Mouse (Mus musculus) megakaryocyte, embryonic 14.5 days (primary cell): ENCODE data around the gene Dnmt3c. TPM values are rescaled to one million over a fixed set of nuclear protein-coding genes. Genes with fewer than 3 reads are reported as not detected.
"Not testable (repeated sequence)": the region's sequence is repeated elsewhere in the genome, so short reads cannot be mapped to it uniquely, and the experiment has no call there.

Source experiments
- H3K27me3 ChIP-seq: replicated peaks from 2 replicates; pipeline ENCODE3; 2012; ENCODE audit warnings: inconsistent platforms
- H3K36me3 ChIP-seq: replicated peaks from 2 replicates; pipeline ENCODE3; 2012; ENCODE audit warnings: low read length, inconsistent platforms, mixed read lengths
- H3K4me1 ChIP-seq: 2 replicates; pipeline ENCODE4 v1.6.1; 2012; ENCODE audit warnings: inconsistent platforms
- H3K4me3 ChIP-seq: replicated peaks from 2 replicates; pipeline ENCODE3; 2012; ENCODE audit warnings: moderate library complexity, mild to moderate bottlenecking, inconsistent platforms
- H3K9me3 ChIP-seq: 2 replicates; pipeline ENCODE4 v1.6.1; 2012; ENCODE audit warnings: inconsistent platforms
- FLI1 ChIP-seq: IDR thresholded peaks from 2 replicates; pipeline ENCODE4 v1.6.1; 2012; ENCODE audit warnings: low read length, inconsistent platforms, mixed read lengths
- GATA1 ChIP-seq: IDR thresholded peaks from 3 replicates; pipeline ENCODE4 v1.6.1; 2012; ENCODE audit warnings: mixed read lengths, low read length, inconsistent platforms, borderline replicate concordance
- polyA plus RNA-seq: library from polyadenylated mRNA; stranded (reverse); fragments of >175 nt; gene quantifications from 2 replicates; pipeline ENCODE4 v1.2.3, GENCODE M21; 2012; ENCODE audit warnings: low replicate concordance; ENCODE audit not compliant: insufficient read depth

Dnmt3c gene
- polyA plus RNA-seq, 1 experiment = 0.18 TPM

DNA sequence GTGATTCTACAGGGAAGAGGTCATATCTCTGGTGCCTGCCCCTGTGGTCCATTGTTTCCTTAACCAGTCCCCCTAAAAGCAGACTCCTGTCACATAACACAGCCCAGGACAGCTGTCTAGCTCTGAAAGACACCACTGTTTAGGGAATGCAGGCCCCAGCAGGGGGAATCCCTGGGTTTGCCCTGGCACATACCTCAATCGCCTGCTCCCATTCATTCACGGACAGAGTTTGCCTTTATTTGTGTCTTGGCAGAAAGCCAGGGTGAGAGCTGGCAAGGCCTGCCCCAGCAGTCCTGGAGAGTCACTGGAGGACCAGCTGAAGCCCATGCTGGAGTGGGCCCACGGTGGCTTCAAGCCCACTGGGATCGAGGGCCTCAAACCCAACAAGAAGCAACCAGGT lies 16.8 kb downstream of the Dnmt3c start:
- TF ChIP-seq GATA1 (no peak), FLI1 (no peak)
- Histone ChIP-seq H3K4me1 (peaks cover 62% of the 10 kb centered on the region), H3K4me3 (peak overlapping the region; percentile 42), H3K36me3 (no peaks in the 10 kb centered on the region), H3K27me3 (no peaks in the 10 kb centered on the region), H3K9me3 (no peaks in the 10 kb centered on the region)

DNA sequence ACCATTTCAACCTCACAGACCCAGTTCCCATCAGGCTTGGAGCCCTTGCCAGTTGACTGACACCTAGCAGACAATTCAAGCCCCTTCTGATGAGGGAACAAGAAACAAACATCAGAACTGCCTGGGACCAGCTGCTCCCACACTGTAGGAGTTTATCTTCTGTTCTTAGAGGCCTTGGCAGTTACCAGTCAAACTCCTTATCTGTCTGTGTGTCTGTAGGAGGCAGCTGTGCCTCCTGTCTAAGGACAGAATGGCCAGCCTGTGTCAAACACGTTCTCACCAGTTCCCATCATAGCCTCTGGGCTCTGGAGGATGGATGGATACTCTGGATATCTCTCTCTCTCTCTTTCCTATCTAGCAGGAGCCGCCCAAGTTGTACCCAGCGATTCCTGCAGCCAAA lies 21.4 kb downstream of the Dnmt3c start:
- Histone ChIP-seq H3K4me1 (peaks cover 72% of the 10 kb centered on the region), H3K36me3 (peaks cover 14% of the 10 kb centered on the region)
- H3K9me3 ChIP-seq, H3K27me3 ChIP-seq, H3K4me3 ChIP-seq: not testable (repeated sequence)

DNA sequence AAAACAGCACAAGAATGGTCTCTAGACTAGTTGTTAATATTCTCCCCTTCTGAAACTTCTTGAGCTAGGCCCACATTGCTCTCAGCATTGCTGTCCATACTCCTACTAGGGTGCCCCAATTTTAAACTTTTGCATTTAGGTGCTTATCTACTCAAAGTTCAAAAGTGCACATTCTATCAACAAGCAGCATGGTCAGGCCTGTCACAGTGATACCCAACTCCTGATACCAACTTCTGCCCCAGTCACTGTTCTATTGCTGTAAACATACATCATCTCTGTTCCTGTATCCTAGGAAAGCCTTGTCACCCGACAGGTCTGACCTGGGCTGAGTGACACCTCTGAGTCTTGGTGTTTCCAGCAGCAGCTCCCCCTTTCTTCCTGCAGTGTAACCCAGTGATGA lies 26.6 kb downstream of the Dnmt3c start:
- Histone ChIP-seq H3K27me3 (no peaks in the 10 kb centered on the region), H3K9me3 (peaks cover 9% of the 10 kb centered on the region; the same call in 1 of the 2 replicates), H3K36me3 (peaks cover 26% of the 10 kb centered on the region), H3K4me1 (peaks cover 80% of the 10 kb centered on the region), H3K4me3 (peak overlapping the region; percentile 14)
- no peak for TF ChIP-seq FLI1
- no peak for TF ChIP-seq GATA1

DNA sequence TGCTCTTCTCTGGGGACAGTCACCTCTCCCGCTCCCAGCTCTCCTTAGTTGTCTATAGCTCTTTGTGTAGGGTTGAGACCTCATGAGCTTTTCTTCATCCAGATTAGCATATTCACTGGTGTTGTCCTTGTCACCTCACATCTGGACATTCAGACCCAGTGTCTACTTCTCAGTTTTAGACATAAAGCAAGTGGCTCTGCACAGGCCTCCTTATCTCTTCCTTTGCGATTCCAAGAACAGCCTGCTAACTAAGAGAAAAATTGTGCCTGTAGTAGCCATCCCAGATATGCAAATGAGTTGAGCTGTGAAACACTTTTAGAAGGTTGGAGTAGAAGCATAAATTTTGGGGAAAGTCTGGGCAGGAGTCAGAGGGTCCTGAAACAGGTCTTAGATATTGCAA lies 28.0 kb downstream of the Dnmt3c start:
- peaks cover 9% of the 10 kb centered on the region; the same call in 1 of the 2 replicates for H3K9me3 ChIP-seq
- H3K4me3 ChIP-seq = peak overlapping the region; percentile 40
- no peak for TF ChIP-seq FLI1
- no peak for TF ChIP-seq GATA1
- peaks cover 28% of the 10 kb centered on the region for H3K36me3 ChIP-seq
- peaks cover 70% of the 10 kb centered on the region for H3K4me1 ChIP-seq
- no peaks in the 10 kb centered on the region for H3K27me3 ChIP-seq

DNA sequence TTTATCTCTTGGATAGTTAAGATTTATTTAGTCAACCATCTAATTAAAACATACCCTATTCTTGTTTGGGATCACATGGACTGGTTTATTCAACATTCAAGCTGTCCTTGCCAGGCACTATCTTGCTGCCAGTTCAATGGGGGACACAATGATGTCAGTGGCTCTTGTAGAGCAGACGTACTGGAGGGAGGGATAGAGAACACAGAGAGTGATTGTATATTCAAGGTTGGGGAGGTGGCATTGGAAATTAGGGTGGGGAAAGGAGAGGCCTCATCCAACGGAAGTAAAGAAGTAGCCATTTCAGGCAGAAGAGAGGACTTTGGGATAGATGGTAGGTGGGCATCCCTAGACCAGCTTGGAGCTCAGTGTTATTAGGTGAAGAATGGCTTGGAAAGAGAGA lies 28.4 kb downstream of the Dnmt3c start:
- peaks cover 30% of the 10 kb centered on the region for H3K36me3 ChIP-seq
- H3K9me3 ChIP-seq = peaks cover 9% of the 10 kb centered on the region; the same call in 1 of the 2 replicates
- peaks cover 70% of the 10 kb centered on the region for H3K4me1 ChIP-seq
- peak overlapping the region; percentile 46 for H3K4me3 ChIP-seq
- TF ChIP-seq GATA1 (no peak), FLI1 (no peak)
- H3K27me3 ChIP-seq = no peaks in the 10 kb centered on the region

DNA sequence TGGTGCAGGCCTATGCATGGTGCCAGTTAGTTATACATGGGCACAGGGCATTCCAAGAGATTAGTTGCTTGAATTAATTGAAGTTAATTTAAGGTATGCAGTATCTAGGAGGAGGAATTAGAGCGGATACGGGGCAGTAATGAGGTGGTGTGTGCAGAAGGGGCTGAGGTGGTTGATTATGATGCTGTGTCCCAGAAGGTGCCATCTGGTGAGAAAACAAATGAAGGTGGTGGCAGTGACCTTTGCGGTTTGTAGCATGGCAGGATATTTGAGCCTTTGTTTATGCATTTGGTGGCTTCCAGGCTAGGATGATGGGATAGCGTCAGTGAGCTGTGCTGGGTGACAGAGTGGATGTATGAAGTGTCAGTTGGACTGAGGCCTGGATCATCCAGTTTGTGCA lies 28.8 kb downstream of the Dnmt3c start:
- Histone ChIP-seq H3K4me1 (peaks cover 66% of the 10 kb centered on the region), H3K36me3 (peaks cover 30% of the 10 kb centered on the region), H3K4me3 (no peak overlapping the region), H3K27me3 (no peaks in the 10 kb centered on the region), H3K9me3 (peaks cover 9% of the 10 kb centered on the region; the same call in 1 of the 2 replicates)
- TF ChIP-seq FLI1 = no peak
- TF ChIP-seq GATA1 = no peak

DNA sequence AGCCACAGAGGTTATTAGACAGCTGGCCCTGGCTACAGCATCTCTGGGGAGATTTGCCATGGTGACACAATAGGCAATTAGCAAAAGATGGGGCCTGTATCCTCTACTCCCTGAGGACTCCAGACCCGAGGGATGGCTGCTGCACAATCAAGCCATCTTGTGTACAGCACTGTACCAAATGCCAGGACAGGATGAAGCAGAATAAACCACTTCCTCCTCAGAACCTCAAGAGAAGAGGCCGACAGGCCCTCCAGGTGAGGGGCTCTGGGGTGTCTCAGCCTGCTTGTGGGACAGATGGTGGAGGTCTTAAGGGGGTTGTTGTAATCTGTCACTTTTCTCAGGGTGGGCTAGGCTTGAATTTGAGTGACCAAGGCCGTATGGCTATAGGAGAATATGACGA lies 37.6 kb downstream of the Dnmt3c start:
- H3K4me3 ChIP-seq = no peak overlapping the region
- no peaks in the 10 kb centered on the region for H3K9me3 ChIP-seq
- H3K27me3 ChIP-seq = no peaks in the 10 kb centered on the region
- H3K4me1 ChIP-seq = peaks cover 61% of the 10 kb centered on the region
- no peak for TF ChIP-seq GATA1
- TF ChIP-seq FLI1 = no peak
- peaks cover 4% of the 10 kb centered on the region for H3K36me3 ChIP-seq

DNA sequence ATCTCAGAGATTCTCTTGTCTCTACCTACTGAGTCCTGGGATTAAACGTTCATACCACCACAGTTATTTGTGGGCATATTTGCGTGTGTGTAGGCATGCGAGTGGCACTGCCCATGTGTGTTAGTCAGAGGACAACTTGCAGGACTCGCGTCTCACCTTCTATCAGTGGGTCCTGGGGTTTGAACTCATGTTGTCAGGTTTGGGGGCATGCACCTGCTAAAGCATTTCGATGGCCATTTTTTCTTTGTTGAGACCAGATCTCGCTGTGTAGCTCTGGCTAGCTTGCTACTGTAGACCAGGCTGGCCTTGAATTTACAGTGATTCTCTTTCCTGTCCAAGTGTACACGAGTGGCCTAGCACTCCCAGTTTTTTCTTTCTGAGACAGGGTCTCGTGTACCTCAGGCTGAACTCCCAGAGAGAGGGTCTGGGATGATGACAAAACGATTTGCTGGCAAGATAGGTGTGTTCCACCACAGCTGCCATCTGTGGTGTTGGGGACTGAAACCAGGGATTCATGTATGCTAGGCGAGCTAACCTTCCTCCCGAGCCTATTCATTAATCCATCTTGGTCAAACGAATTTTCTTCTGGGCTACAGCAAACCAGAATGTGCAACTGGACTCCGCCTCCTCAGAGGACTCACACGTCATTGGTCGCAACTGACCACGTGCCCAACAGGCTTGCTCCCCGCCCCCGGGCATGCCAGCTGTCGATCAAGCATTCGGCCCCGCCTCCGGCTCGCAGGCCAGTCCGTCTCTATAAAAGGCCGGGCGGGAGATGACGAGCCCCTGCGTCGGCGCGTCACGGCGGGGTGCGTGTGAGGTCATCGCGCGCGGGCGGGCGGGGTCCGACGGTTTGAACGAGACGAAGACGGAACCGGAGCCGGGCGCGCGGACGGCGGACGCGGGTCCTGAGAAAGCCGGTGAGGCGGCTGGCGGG lies 44.3 kb downstream of the Dnmt3c start, which contains the start of gene Mapre1:
Gene Mapre1 (plus strand): TSS at position 775 of the 937 bp plus-strand sequence.
- peaks cover 23% of the 10 kb centered on the region for H3K36me3 ChIP-seq
- peaks cover 79% of the 10 kb centered on the region for H3K4me1 ChIP-seq
- no peak for TF ChIP-seq FLI1
- TF ChIP-seq GATA1 = no peak
- H3K4me3 ChIP-seq = peak within 1 kb of the TSS; percentile 97
- no peaks in the 10 kb centered on the region for H3K27me3 ChIP-seq
- no peaks in the 10 kb centered on the region for H3K9me3 ChIP-seq

DNA sequence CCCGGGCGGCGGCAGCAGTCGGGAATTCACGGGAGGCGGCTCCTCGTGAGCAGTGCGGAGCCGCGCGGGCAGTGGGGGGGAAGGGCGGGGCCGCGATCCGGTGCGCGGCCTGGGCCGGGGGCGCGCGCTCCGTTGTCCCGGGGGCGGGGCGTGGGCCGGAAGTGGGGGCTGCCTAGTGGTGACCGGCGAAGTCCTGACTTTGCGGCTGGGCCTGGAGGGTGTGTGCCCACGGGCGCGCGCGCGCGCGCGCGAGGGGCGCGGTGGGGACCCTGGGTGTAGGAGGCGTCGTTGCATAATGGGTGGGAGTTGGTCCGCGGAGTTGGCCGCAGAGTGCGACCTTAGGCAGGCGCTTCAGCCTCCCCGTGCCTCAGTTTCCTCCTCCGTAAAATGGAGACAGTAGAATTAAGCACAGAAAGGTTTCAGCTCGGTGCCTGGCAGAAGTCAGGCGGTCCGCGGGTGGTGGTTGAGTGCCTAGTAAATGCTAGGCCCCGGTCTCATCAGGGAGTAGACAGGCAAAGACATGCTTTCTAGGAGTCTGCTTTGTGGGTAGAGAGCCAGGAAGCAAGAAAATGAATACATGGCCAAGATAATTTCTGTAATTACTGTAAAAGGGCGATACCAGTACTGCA lies 45.1 kb downstream of the Dnmt3c start:
- peak overlapping the region; percentile 97 for H3K4me3 ChIP-seq
- H3K9me3 ChIP-seq = no peaks in the 10 kb centered on the region
- H3K27me3 ChIP-seq = no peaks in the 10 kb centered on the region
- peaks cover 31% of the 10 kb centered on the region for H3K36me3 ChIP-seq
- peaks cover 80% of the 10 kb centered on the region for H3K4me1 ChIP-seq
- TF ChIP-seq GATA1 = no peak
- TF ChIP-seq FLI1 = no peak

DNA sequence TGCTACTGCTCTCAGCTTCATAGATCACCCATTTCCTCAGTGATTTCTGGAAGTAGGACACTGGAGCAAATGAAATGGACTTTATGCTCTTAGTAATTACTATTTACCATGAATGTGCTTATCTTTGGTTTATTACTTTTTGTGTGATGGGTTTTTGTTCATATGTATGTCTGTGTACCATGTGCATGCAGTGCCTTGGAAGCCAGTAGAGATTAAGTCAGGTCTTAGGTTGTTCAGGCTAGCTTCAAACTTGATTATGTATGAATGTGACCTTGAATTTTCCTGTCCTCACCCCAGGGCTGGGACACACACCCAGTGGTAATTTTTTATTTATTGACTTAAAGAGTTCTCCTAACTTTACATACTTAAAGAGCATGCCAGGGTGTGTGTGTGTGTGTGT lies 51.5 kb downstream of the Dnmt3c start:
- H3K36me3 ChIP-seq = peaks cover 80% of the 10 kb centered on the region
- H3K27me3 ChIP-seq = no peaks in the 10 kb centered on the region
- TF ChIP-seq FLI1 = no peak
- no peak for TF ChIP-seq GATA1
- no peak overlapping the region for H3K4me3 ChIP-seq
- H3K4me1 ChIP-seq = peaks cover 86% of the 10 kb centered on the region
- no peaks in the 10 kb centered on the region for H3K9me3 ChIP-seq
